Mouse (Mus musculus) ZHBTc4 (cell line): ENCODE data around the gene Fbxo46.
A peak's percentile ranks its signal among the peaks of the same experiment; 100 is the strongest.
"Not testable (repeated sequence)": the region's sequence is repeated elsewhere in the genome, so short reads cannot be mapped to it uniquely, and the experiment has no call there.

Source experiments
- DNase-seq: peaks from one replicate; pipeline ENCODE4 v3.0.0-alpha.2; 2011; ENCODE audit warnings: low read depth, low spot score

Fbxo46 gene

DNA sequence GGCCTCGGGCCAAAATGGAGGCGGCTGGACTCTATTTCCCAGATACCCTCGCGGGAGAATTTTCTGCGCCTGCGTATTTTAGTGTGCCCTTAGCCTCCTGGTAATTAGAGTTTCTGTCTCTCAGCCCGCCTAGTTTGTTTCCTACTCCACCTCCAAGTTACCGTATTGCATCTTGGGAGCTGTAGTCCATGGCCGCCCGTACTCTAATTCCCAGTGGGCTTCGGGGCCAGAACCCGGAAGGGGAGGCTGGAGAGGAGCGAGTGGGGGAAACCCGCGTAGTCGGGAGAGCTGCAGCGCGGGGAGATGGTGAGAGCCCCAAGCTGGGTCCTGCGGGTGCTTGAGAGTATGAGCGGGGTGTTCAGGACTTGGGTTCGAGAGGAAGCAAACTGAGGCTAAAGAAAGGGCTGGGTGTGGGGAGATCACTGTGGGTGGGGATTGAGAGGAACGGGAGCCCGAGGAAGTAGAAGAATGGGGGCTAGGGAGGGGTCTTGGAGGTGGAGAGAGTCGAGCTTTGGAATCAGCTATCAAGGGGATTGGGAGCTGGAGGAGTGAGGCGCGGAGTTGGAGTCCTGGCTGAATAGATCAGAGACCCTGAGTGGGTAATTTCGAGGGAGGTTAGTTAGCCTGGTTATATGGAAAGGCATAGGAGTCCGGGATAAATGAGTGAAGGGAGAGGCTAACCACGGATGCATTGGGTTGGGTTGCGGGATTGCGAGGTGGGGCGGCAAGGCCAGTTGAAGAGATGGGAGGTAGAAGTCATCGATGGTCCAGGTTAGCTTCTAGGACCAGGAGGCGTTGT is at the start of gene Fbxo46:
Gene Fbxo46 (plus strand): TSS at position 229 of the 799 bp plus-strand sequence.
- DNase-seq = peak; percentile 98

DNA sequence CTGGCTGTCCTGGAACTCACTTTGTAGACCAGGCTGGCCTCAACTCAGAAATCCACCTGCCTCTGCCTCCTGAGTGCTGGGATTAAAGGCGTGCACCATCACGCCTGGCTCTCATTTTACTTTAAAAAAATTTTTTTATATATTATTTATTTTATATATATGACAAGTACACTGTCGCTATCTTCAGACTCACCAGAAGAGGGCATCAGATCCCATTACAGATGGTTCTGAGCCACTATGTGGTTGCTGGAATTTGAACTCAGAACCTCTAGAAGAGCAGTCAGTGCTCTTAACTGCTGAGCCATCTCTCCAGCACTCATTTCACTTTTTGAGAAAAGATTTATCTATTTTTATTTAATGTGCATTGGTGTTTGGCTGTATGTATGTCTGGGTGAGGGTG is 48.6 kb upstream of the Fbxo46 start:
- DNase-seq = not testable (repeated sequence)

DNA sequence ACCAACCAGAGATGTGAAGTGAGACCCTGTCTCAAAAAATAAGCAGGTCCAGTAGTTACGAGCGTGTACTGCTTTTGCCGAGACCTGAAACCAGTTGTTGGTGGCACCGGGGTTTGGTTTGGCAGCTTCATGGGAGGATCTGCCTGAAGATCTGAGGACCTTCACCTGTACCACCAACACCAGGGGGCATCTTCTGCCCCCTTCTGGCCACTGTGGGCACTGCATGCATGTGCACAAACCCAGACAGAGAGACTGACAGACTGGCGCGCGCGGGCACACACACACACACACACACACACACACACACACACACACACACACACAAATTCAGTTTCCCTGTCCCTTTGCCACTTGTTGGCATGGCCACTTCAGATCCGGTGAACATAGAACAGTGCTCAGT is 46.2 kb upstream of the Fbxo46 start:
- DNase-seq = peak; percentile 91

DNA sequence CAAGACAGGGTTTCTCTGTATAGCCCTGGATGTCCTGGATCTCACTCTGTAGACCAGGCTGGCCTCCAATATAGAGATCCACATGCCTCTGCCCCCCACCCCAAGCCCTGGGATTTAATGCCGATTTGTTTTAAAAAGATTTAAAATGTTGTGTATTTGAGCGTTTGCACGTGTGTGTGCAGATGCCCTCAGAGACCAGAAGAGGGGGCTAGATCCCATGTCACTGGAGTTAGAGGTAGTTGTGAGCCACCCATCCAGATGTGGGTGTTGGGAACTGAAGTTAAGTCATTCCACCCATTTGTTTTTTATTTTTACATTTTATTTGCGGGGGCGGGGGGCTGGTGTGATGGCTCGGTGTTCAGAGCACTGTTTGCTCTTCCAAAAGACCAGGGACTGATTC is 45.2 kb upstream of the Fbxo46 start:
- DNase-seq = peak; percentile 66

DNA sequence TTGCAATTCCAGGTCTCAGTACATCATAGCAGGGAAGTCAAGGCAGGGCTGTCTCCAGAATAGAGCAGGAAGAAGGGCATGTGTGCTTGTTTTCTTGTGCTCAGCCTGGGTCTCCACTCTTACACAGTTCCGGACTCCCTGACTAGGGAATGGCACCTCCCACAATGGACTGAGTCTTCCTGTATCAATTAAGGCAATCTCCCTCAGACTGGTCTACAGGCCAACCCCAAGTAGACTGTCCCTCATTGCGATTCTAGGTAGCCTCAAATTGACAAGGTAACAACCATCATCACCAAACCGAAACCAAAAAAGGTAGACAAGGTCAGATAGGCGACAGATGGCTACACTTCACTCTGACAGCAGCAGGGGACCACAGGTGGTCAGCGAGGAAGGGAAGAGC is 44.4 kb upstream of the Fbxo46 start:
- no peak for DNase-seq

DNA sequence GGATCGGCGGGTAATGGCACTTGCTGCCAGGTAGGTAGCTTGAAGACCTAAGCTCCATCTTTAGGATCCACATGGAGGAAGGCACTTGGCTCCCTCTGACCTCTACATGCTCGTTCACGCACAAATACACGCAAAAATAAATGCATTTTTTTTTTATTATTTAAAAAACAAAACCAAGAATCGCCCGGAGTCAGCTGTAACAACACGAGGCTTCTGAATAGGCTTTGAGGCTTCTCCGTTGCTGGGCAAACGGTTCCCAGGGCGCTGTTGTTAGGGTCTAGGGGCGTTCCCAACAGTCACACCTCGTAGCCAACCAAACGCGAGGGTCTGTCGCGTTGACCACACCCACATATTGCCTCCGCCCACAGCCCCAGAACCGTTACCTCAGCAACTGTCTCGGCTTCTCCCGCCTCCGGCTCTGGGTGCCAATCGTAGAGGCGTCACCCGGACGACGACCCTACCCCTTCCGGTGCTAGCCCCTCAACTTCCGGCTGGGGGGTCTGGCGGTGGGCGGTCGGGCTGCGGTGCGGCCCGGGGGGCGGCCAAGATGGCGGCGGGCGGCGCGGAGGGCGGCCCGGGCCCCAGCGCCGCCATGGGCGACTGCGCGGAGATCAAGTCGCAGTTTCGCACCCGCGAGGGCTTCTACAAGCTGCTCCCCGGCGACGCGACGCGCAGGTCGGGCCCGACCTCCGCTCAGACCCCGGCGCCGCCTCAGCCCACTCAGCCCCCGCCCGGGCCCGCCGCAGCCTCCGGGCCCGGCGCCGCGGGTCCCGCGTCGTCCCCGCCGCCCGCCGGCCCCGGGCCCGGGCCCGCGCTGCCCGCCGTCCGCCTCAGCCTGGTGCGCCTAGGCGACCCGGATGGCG is 43.7 kb upstream of the Fbxo46 start, which contains the start of gene Dmwd:
Gene Dmwd (plus strand): TSS at position 505 of the 863 bp plus-strand sequence.
- peak; percentile 99 for DNase-seq

DNA sequence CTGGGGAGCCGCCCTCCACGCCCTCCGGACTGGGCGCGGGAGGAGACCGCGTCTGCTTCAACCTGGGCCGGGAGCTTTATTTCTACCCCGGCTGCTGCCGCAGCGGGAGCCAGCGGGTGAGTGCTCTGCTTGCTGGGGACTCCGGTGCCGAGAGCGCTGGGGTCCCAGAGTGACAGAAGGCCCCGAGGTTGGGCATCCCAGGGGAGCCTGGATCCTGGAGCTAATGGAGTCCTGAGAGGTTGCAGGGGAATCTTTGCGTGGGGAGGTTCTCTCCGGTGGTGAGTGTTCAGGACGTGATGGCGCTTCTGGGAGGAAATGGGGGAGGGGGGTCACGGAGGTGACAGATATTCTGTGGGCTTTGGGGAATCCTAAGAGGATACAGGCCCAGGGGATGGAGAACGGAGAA is 43.1 kb upstream of the Fbxo46 start:
- DNase-seq = peak; percentile 44

DNA sequence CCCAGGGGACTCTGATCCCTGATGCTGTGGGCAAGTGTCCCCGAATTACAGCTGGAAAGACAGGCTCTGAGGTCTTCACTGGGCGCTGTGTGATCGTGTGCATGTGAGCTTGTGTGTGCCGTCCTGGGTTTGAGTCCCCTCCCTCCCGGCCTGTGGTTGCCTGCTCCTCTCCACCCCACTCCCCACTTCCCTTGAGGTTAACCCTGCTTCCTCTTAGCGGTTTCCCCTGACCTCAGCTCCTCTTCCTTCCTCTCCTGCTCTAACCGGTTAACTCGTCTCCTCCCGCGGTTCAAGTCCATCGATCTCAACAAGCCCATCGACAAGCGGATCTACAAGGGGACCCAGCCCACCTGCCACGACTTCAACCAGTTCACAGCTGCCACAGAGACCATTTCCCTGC is 41.9 kb upstream of the Fbxo46 start:
- no peak for DNase-seq

DNA sequence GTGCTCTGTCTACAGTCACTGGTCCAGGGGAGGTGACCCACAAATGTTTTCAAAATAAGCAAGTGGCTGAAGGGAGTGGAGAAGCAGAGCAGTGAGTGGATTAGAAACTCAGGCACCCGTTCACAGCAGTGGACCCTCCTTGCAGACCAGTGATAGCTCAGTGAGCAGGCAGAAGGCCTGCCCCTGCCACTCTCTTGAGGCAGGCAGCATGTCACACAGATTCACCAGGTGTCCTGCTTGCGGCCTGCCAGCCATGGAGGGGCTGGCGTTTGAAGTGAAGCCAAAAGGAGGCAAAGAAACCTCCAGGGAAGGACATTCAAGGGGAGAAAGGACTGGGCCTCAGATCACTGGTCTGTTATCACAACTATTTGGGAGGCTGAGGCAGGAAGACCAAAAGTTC is 40.9 kb upstream of the Fbxo46 start:
- no peak for DNase-seq

DNA sequence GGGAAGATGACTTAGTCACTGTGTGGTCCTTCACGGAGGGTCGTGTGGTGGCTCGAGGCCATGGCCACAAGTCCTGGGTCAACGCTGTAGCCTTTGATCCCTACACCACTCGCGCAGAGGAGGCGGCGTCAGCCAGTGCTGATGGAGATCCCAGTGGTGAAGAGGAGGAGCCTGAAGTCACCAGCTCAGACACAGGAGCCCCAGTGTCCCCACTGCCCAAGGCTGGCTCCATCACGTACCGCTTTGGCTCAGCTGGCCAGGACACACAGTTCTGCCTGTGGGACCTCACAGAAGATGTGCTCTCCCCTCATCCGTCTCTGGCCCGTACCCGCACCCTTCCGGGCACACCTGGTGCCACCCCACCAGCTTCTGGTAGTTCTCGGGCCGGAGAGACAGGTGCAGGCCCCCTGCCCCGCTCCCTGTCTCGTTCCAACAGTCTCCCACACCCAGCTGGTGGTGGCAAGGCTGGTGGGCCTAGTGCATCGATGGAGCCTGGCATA is 39.2 kb upstream of the Fbxo46 start:
- no peak for DNase-seq

DNA sequence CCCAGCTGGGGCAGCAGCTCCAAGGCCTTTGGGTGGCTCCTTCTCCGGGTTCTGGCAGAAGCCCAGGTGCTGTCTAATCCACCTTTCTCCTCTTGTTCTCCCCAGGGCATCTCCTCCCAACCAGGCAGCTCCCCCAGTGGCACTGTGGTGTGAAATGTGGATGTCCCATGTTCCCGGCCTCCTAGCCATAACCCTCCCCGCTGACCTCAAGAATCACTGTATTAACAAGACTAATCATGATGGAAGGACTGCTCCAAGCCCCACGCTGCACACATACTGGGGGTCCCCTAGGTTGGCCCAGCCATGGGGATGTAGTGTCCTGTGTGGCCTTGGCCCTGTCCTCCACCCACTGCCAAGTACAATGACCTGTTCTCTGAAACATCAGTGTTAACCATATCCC is 37.5 kb upstream of the Fbxo46 start:
- DNase-seq = no peak

DNA sequence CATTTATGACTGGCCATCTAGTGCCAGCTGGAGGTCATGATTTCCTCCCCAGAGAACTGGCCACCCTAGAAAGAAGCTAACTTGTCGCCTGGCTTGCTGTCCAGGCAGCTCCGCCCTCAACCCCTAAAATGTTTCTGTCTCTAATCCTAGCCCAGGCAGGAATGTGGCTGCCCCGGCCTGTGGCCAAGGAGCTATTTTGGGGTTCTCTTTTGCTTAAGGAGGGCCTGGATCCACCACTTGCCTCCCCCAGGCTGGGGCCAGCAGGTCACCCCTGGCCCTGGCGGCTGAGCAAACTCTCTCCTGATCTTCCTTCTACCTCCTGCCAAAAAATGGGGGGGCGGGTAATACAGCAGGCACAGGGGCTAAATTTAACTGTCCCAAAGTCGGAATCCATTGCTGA is 36.6 kb upstream of the Fbxo46 start:
- no peak for DNase-seq

DNA sequence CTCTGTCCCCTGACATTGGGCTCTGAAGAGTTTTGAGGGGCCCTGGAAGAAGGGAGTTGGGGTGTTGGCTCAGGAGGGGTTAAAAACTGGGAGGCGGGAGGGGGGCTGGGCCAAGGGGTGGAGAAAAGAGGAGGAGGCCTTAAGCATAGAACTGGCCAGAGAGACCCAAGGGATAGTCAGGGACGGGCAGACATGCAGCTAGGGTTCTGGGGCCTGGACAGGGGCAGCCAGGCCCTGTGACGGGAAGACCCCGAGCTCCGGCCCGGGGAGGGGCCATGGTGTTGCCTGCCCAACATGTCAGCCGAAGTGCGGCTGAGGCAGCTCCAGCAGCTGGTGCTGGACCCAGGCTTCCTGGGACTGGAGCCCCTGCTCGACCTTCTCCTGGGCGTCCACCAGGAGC is 36.0 kb upstream of the Fbxo46 start, which contains the start of gene Dmpk:
Gene Dmpk (plus strand): TSS at position 149 of the 400 bp plus-strand sequence.
- DNase-seq = no peak

DNA sequence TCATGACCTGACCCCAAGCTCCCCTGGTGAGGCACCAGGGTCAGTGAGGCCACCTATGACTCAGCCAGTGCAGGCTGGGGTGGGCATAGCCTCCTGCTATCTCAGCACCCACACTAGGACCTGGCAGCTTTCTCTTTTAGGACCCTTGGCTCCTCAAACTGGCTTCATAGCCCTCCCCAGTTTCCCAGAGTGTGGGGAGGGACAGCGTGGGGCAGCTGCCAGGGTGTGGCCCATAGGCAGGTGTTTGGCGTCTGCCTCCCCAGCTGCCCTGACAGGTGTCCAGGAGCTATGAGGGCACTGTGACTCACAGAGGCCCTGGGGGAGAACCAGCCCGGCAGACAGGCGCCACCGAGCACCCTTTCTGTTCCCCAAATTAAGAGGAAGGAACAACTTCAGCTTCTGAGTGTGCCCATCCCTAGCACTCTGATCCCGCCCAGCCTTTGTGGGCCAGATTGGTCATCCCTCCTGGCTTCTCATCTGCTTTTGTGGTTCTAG is 35.3 kb upstream of the Fbxo46 start:
- DNase-seq = no peak

DNA sequence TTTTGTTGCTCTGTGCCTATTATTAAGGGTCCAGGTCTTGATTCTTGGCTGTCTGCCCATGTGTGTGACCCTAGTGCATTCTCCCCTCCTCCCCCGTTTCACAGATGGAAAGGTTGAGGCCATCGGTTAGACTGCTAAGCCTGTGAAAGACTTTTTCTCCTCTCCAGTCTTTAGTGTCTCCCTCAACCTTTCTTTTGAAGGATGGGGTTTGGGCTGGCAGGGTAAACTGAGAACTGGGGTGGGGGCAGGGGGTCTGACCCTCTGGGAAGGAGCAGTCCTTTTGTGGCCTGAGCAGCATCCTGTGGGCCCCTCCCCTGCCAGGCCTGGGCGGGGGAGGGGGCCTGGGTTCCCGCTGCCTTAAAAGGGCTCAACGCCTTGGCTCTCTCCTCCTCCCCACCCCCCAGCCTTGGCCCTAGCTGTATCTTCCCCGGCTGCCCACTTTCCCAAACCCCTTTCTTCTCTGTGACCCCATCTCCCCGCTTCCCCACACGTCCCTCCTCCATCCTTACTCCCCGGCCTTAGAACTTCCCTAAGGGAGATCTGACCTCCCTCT is 34.7 kb upstream of the Fbxo46 start:
- DNase-seq = no peak

DNA sequence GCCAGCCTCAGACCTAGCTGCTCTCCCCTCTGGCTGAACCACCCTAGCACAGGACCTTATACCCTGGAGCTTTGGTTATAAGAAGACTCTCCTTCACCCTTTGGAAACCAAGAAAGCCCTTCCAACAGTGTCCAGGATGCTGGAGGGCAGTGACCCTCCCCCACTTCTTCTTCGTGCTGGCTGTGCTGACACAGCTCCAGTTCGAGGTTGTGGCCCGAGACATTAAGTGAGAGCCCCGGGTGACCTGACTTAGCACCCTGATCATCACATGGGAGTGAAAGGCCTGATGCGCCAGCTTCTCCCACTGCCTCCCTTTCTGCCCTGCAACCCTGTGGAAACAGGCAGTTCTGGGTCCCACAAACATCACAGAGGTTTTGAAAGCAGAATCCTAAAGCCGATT is 34.2 kb upstream of the Fbxo46 start:
- no peak for DNase-seq

DNA sequence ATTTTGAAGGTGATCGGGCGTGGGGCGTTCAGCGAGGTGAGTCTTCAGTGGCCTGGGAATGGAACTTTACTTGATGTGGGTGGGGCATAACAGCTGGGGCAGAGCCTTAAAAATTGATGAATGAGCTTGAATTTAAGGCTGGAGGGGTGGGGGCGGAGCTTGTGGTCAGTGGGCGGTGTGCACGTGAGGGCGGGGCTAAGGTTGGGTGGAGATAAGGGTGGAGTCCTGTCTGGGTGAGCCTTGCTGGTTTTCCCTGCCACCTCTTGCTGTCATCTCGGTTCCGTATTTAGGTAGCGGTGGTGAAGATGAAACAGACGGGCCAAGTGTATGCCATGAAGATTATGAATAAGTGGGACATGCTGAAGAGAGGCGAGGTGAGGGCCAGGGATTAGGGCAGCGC is 33.6 kb upstream of the Fbxo46 start:
- peak; percentile 76 for DNase-seq

DNA sequence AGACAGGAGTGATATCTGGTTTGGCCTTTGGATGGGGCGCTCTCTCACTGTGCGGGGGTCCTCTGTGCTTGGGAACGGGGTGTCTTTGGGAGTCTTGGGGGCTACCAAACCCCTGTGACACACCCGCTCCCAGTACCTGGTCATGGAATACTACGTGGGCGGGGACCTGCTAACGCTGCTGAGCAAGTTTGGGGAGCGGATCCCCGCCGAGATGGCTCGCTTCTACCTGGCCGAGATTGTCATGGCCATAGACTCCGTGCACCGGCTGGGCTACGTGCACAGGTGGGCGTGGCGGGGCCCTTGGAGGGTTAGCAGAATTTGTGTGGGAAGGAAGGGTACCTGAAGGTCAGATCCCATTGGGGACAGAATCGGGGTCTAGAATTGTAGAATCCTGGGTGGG is 32.9 kb upstream of the Fbxo46 start:
- no peak for DNase-seq

DNA sequence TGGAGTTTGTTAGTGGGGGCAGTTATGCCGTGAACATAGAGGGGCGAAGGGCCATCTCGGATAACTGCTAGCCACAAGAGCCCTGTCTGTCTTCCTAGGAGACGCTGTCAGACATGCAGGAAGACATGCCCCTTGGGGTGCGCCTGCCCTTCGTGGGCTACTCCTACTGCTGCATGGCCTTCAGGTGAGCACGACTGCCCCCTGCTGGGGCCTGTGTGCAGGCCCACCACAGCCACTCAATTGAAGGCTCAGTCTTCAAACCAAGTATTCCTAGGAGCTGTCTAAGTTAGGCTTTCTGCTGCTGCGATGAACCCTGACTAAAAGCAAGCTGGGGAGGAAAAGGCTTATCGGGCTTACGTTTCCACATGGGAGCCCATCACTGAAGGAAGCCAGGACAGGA is 30.8 kb upstream of the Fbxo46 start:
- peak; percentile 79 for DNase-seq

DNA sequence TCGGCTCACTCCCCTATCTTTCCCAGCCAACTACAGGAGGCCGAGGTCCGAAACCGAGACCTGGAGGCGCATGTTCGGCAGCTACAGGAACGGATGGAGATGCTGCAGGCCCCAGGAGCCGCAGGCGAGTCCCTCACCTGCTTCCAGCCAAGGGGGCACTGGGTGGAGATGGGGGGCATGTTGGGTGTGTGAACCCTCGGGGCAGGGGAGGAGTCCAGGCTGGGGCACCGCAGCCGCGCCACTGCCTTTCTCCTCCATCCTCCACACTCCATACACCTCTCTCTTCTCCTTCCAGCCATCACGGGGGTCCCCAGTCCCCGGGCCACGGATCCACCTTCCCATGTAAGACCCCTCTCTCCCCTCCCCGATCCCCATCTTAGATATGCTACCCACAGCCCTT is 27.7 kb upstream of the Fbxo46 start:
- DNase-seq = no peak

DNA sequence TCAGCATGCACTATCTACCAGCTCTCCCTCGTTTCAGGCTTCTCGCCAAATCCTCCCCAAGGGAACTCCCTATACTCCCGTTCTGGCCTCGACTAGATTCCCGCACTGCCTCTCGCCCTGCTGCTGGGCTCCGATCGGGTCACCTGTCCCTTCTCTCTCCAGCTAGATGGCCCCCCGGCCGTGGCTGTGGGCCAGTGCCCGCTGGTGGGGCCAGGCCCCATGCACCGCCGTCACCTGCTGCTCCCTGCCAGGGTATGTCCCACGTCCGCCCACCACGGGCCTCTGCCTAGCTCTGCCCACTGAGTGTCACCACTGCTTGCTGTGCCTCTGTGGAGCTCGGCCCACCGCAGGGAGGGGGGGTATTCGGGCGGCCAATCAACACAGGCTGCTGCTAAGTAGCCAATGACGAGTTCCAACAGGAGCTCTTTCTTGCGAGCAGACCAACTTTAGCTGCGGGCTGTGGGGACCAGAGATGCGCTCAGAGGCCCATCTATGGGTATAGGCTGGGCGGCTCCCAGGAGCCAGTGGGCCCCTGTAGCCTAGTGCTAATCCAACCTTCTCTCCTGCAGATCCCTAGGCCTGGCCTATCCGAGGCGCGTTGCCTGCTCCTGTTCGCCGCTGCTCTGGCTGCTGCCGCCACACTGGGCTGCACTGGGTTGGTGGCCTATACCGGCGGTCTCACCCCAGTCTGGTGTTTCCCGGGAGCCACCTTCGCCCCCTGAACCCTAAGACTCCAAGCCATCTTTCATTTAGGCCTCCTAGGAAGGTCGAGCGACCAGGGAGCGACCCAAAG is 27.1 kb upstream of the Fbxo46 start:
- DNase-seq = peak; percentile 75
